Comparison of ENCODE assay signal across 8 mouse cellular contexts in genomic region chr10:89975431-89975841, GRCm38 (mm10).
A peak's percentile ranks its signal among the peaks of the same experiment; 100 is the strongest.
DNase-seq lines count a peak whose midpoint lies in the region; ATAC-seq lines count a peak whose summit lies in the region.
"Had no signal": no experiment of that assay in that cellular context is flagged by ENCODE, and none has a peak within 500 bp of the region (broad histone marks: within the 10 kb centered on the region; RNA-seq: fewer than 3 reads in every experiment).

No protein-coding gene starts in this region.

- H3K4me3 ChIP-seq in neural tube, embryonic 13.5 days: no peak overlapping the region

- no peaks in the 10 kb centered on the region for H3K9me3 ChIP-seq in neural tube, embryonic 13.5 days

- H3K36me3 ChIP-seq in neural tube, embryonic 13.5 days: no peaks in the 10 kb centered on the region

- 67% methylated on average over 3 of the region's 3 CpGs for WGBS in neural tube, embryonic 13.5 days

- H3K4me2 ChIP-seq in neural tube, embryonic 13.5 days: no peak overlapping the region

- DNase-seq in left cerebral cortex, postnatal 4 days: peak; percentile 33
- DNase-seq in left cerebral cortex, postnatal 36 days (ENCODE audit: low spot score in 2 of 2): no peak
- DNase-seq in adipocyte (ENCODE audit: low spot score) (peak; percentile 20), liver (no peak)
- peak; percentile 51 to 55 for DNase-seq in cerebellum, postnatal 25 days
- no peak for DNase-seq in gastrocnemius, postnatal 4 days (ENCODE audit: low spot score in 2 of 2)
- DNase-seq: adrenal gland, postnatal 10 days had no signal

- H3K9ac ChIP-seq in neural tube, embryonic 13.5 days: no peak overlapping the region

- no peak overlapping the region for H3K27ac ChIP-seq in neural tube, embryonic 13.5 days (replicated peaks)

- no peaks in the 10 kb centered on the region for H3K4me1 ChIP-seq in neural tube, embryonic 13.5 days (replicated peaks)

- intact Hi-C loops in left cerebral cortex, postnatal 4 days (cut with DNase I): no loop called here
- intact Hi-C loops in left cerebral cortex, postnatal 36 days (cut with DNase I): loop anchor here (10.0 kb wide), 1 partner anchor 101 kb away; the partner anchor contains the start of gene Anks1b

- no peaks in the 10 kb centered on the region for H3K27me3 ChIP-seq in neural tube, embryonic 13.5 days

- ATAC-seq in neural tube, embryonic 13.5 days (ENCODE audit: low read depth): peak; percentile 59

Comparison
In these comparisons a context has a peak if more than half of its experiments do, and no peak if none do; other contexts are left out.
1. DNase-seq: peak in left cerebral cortex, postnatal 4 days (single experiment), adipocyte (single experiment) and cerebellum, postnatal 25 days (2 of 2); none in left cerebral cortex, postnatal 36 days (0 of 2), liver (single experiment) and gastrocnemius, postnatal 4 days (0 of 2).